Mouse (Mus musculus) midbrain, postnatal 0 days (tissue): ENCODE data around the gene Gm20425. TPM values are rescaled to one million over a fixed set of nuclear protein-coding genes. Genes with fewer than 3 reads are reported as not detected.
A peak's percentile ranks its signal among the peaks of the same experiment; 100 is the strongest.

ENCODE experiments used
- ATAC-seq: fragments of 200-750 bp; cut with Nextera tagmentation; 2 replicates; pipeline ENCODE4 v1.8.0; 2017; ENCODE audit warnings: moderate number of reproducible peaks, mild to moderate bottlenecking, moderate TSS enrichment, moderate library complexity; ENCODE audit not compliant: low FRiP score
- DNase-seq: peaks from one replicate; pipeline ENCODE4 v3.0.0-alpha.2; 2015; ENCODE audit warnings: low spot score
- H3K27ac ChIP-seq: fragments of 300-500 bp; sonication (generic); 2 replicates; pipeline ENCODE4 v1.5.1; 2014; ENCODE audit warnings: low read depth, mild to moderate bottlenecking, low read length, mixed read lengths
- H3K27me3 ChIP-seq: fragments of 300-500 bp; sonication (generic); 2 replicates; pipeline ENCODE4 v1.6.1; 2014; ENCODE audit warnings: low read length, control low read depth, mixed read lengths; ENCODE audit not compliant: insufficient read depth
- H3K36me3 ChIP-seq: fragments of 300-500 bp; sonication (generic); 2 replicates; pipeline ENCODE4 v1.6.1; 2014; ENCODE audit warnings: low read length, control low read depth, mixed read lengths; ENCODE audit not compliant: insufficient read depth
- H3K4me1 ChIP-seq: fragments of 300-500 bp; sonication (generic); 2 replicates; pipeline ENCODE4 v1.6.1; 2014; ENCODE audit warnings: mild to moderate bottlenecking, control low read depth, antibody characterized with exemption, low read length, mixed read lengths; ENCODE audit not compliant: insufficient read depth
- H3K4me2 ChIP-seq: fragments of 300-500 bp; sonication (generic); 2 replicates; pipeline ENCODE4 v1.6.1; 2014; ENCODE audit warnings: low read depth, mild to moderate bottlenecking, low read length, mixed read lengths; ENCODE audit not compliant: poor library complexity, severe bottlenecking
- H3K4me3 ChIP-seq: fragments of 300-500 bp; sonication (generic); 2 replicates; pipeline ENCODE4 v1.5.1; 2014; ENCODE audit warnings: low read depth, mild to moderate bottlenecking, low read length, moderate library complexity
- H3K9ac ChIP-seq: fragments of 300-500 bp; sonication (generic); replicated peaks from 2 replicates; pipeline ENCODE4 v1.6.1; 2014; ENCODE audit warnings: mild to moderate bottlenecking, low read length, moderate library complexity, mixed read lengths; ENCODE audit not compliant: poor library complexity, severe bottlenecking
- H3K9me3 ChIP-seq: fragments of 300-500 bp; sonication (generic); 2 replicates; pipeline ENCODE4 v1.6.1; 2016; ENCODE audit warnings: low read length, control low read depth
- CTCF ChIP-seq: IDR thresholded peaks from 2 replicates; pipeline ENCODE4 v1.5.1; 2016; ENCODE audit warnings: antibody characterized with exemption, mild to moderate bottlenecking
- WGBS: fragments of 180-500 bp; shearing (Covaris S2); extraction: QIAGEN DNeasy Blood & Tissue Kit; methylation state at CpG from one replicate; pipeline ENCODE4 v1.1.7; 2014; 5-methylcytosine and 5-hydroxymethylcytosine counted together
- polyA plus RNA-seq: library from polyadenylated mRNA; unstranded; fragments of >200 nt; fragmentation: Nextera tagmentation; extraction: Ambion mirVana; gene quantifications from 2 replicates; pipeline ENCODE4 v1.2.1, GENCODE M21; 2015
- total RNA-seq: library from RNA; depleted of rRNA; stranded (reverse); fragments of >200 nt; gene quantifications from 2 replicates; pipeline ENCODE4 v1.2.3, GENCODE M21; 2014; rRNA removed

Gm20425 gene
- total and polyA plus RNA-seq, 2 experiments from 2014 or later, result 4.5 TPM; not detected in 1

DNA sequence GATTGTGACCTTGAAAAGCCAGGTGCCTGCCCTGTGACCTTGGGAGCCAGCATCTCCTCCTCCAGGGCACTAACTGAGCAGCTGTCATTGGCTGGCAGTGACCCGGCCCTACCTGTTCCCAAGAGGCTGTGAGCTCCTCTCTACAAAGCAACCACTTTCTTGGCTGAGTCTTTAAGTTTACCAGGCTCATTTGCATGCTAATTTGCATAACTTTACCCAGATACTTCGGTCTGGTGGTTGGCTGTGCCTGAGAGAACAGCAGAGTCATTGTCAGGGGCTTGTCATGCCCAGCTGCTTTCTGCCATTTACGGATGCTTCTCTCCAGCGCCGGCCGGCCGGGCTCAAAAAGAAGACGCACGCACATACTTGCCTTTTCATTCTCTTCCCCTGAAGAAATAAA lies 83.4 kb downstream of the Gm20425 start:
- Histone ChIP-seq H3K4me3 (no peak overlapping the region), H3K4me1 (peaks cover 21% of the 10 kb centered on the region)
- TF ChIP-seq CTCF, result no peak

DNA sequence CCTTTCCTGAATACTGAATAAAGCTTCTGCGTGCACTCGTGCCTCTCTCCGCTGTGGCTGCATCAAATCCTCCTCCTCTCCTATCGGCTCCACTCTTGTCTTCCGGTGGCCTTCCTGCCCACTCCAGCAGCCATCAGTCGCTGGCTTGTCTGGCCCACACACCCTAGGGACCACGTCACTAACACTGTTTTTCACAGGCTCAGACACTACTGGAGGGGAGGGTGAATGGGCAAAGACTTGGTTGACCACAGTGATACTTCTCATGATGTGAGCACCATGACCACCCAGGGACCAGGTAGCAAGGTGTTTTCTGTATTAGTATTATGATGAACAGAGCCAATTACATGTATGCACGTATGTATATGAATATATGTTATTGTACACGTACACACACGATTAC lies 83.8 kb downstream of the Gm20425 start:
- WGBS, result 50% methylated on average over 10 of the region's 10 CpGs
- Histone ChIP-seq H3K4me3 (no peak overlapping the region), H3K4me2 (no peak overlapping the region), H3K9me3 (no peaks in the 10 kb centered on the region), H3K27ac (peak overlapping the region; percentile 62; the same call in 1 of the 2 replicates), H3K4me1 (peaks cover 21% of the 10 kb centered on the region), H3K36me3 (peaks cover 21% of the 10 kb centered on the region; the same call in 1 of the 2 replicates), H3K9ac (no peak overlapping the region), H3K27me3 (no peaks in the 10 kb centered on the region)
- ATAC-seq (no peak), DNase-seq (no peak)
- TF ChIP-seq CTCF, result no peak

More for the DNA sequence above, 83.4 kb downstream of the Gm20425 start:
- H3K27ac ChIP-seq, result peak overlapping the region; percentile 62; the same call in 1 of the 2 replicates
- peaks cover 18% of the 10 kb centered on the region; the same call in 1 of the 2 replicates for H3K36me3 ChIP-seq
- H3K9ac ChIP-seq, result no peak overlapping the region
- H3K9me3 ChIP-seq, result no peaks in the 10 kb centered on the region
- DNase-seq (peak; percentile 76), ATAC-seq (peak; percentile 83)
- 14% methylated on average over 9 of the region's 9 CpGs for WGBS
- H3K27me3 ChIP-seq, result no peaks in the 10 kb centered on the region
- H3K4me2 ChIP-seq, result no peak overlapping the region

DNA sequence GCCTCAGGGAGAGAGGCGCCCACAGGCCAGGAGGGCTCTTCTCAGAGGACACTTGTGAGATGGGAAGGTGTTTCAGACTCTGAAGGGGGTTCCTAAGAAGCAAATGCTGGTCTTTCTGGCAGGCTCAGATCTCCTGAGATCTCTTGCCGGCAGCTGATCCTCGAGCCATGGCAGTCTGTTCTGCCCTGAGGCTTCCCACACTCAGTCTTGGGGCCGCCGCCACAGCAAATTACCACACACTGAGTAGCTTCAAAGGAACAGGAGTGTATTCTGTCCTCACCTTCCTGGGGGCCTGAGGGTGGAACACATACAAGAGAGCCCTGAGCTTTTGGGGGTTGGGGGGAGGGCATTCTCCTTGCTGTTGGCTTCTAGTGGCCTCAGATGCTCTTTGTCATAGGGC lies 84.8 kb downstream of the Gm20425 start:
- H3K4me1 ChIP-seq, result peaks cover 21% of the 10 kb centered on the region
- no peak overlapping the region for H3K4me2 ChIP-seq
- H3K27ac ChIP-seq, result peak overlapping the region; percentile 43
- peak; percentile 47 for DNase-seq
- no peak for ATAC-seq
- 34% methylated on average over 5 of the region's 5 CpGs for WGBS
- H3K36me3 ChIP-seq, result peaks cover 20% of the 10 kb centered on the region; the same call in 1 of the 2 replicates
- H3K9me3 ChIP-seq, result no peaks in the 10 kb centered on the region
- 0 out of 2 replicates have a peak overlapping the region, but pooled peaks have one; percentile 1 for H3K9ac ChIP-seq
- TF ChIP-seq CTCF, result no peak
- H3K4me3 ChIP-seq, result no peak overlapping the region
- H3K27me3 ChIP-seq, result no peaks in the 10 kb centered on the region

DNA sequence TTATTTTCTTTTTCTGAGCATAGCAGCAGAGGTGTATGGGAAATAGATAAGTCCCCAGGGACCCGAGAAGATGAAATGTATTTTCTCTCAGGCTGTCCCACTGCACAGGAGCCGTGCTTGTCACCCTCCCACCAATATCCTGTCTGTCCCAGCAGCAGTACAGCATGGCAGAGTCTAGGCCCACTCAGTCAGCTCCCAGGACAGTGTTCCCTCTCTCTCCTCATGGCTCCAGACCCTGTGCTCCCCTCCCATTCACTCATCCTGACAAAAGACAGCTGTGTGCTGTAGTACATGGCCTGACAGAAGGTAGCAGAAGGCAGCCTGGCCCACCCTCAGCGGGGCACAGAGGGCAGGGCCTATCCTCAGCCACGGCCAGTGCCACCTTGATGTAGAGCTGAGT lies 86.2 kb downstream of the Gm20425 start:
- H3K9ac ChIP-seq, result no peak overlapping the region
- H3K36me3 ChIP-seq, result 0 out of 2 replicates have a peak, but pooled peaks cover 15% of the 10 kb centered on the region
- ATAC-seq (no peak), DNase-seq (no peak)
- no peak overlapping the region for H3K4me3 ChIP-seq
- H3K4me2 ChIP-seq, result no peak overlapping the region
- no peaks in the 10 kb centered on the region for H3K9me3 ChIP-seq
- peaks cover 21% of the 10 kb centered on the region for H3K4me1 ChIP-seq
- no peaks in the 10 kb centered on the region for H3K27me3 ChIP-seq
- 69% methylated on average over 4 of the region's 4 CpGs for WGBS
- no peak for TF ChIP-seq CTCF
- no peak overlapping the region for H3K27ac ChIP-seq

DNA sequence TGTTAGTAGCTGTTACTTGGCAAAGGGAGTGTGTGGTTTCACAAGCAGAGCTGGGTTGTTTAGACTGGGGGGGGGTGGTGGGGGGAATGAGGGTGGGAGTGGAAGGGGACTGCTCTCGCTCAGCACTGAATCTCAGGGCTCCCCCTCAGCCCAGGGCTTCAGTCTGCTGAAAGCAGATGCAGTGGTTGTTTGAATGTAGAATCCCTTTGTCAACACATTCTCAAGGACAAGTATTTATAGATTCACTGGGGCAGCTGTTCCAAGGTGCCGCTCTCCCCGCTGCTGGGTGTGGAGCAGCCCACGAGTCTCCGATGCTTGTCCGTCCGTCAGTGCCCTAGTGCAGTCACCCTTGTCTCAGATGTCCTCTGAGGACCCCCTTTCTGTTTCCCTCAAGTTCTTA lies 88.8 kb downstream of the Gm20425 start:
- Histone ChIP-seq H3K27me3 (no peaks in the 10 kb centered on the region), H3K27ac (no peak overlapping the region), H3K9ac (no peak overlapping the region), H3K9me3 (no peaks in the 10 kb centered on the region), H3K4me3 (no peak overlapping the region), H3K4me2 (no peak overlapping the region), H3K36me3 (0 out of 2 replicates have a peak, but pooled peaks cover 14% of the 10 kb centered on the region), H3K4me1 (peaks cover 12% of the 10 kb centered on the region; the same call in 1 of the 2 replicates)
- WGBS, result 89% methylated on average over 7 of the region's 7 CpGs
- no peak for TF ChIP-seq CTCF
- ATAC-seq (no peak), DNase-seq (no peak)

DNA sequence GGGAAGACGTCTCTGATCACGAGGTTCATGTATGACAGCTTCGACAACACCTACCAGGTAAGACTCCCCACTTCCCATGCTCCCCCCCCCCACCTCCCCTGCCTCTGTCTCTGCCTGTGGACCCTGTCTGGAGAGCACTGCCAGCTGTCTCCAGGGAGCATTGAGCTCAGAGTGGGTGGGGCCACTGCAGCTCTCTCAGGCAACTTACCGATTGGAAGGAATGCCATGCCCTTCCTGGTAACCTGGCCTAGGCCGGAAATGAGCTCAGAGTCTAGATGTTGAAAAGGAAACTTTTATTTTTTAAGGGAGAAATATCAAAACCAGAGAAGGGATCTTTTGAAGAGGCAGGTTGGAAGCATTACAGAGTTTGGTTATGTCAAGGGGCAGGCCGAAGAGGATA lies 89.7 kb downstream of the Gm20425 start:
- H3K4me1 ChIP-seq, result peaks cover 5% of the 10 kb centered on the region; the same call in 1 of the 2 replicates
- ATAC-seq (no peak), DNase-seq (no peak)
- 88% methylated on average over 6 of the region's 6 CpGs for WGBS
- no peak overlapping the region for H3K27ac ChIP-seq
- H3K9ac ChIP-seq, result no peak overlapping the region
- no peak for TF ChIP-seq CTCF
- H3K36me3 ChIP-seq, result 0 out of 2 replicates have a peak, but pooled peaks cover 8% of the 10 kb centered on the region
- no peak overlapping the region for H3K4me3 ChIP-seq
- H3K4me2 ChIP-seq, result no peak overlapping the region
- H3K9me3 ChIP-seq, result no peaks in the 10 kb centered on the region
- H3K27me3 ChIP-seq, result no peaks in the 10 kb centered on the region

Other genes with a start within 250 kb of the Gm20425 start
- gene Slco2a1, start 241.6 kb downstream of the Gm20425 start, total RNA-seq, result 9.3 and 9.9 TPM in 2 replicates
- 4.2 and 4.9 TPM in 2 replicates for gene Slco2a1, start 241.6 kb downstream of the Gm20425 start, polyA plus RNA-seq
- 228 and 249 TPM in 2 replicates for gene Rab6b, start 118.5 kb downstream of the Gm20425 start, total RNA-seq
- gene Rab6b, start 118.5 kb downstream of the Gm20425 start, polyA plus RNA-seq, result 157 and 162 TPM in 2 replicates
- 50.7 and 52.5 TPM in 2 replicates for gene Srprb, start 28.2 kb downstream of the Gm20425 start, total RNA-seq
- 44.5 and 49.7 TPM in 2 replicates for gene Srprb, start 28.2 kb downstream of the Gm20425 start, polyA plus RNA-seq
- gene Trf, start 137 bp upstream of the Gm20425 start, total RNA-seq, result 14.2 and 29.9 TPM in 2 replicates
- gene Trf, start 137 bp upstream of the Gm20425 start, polyA plus RNA-seq, result 22.5 and 22.7 TPM in 2 replicates
- gene 1300017J02Rik, start 74.8 kb upstream of the Gm20425 start, total RNA-seq, result 0.27 TPM in 1 of 2 replicates, not detected in the other
- 0.27 and 0.56 TPM in 2 replicates for gene 1300017J02Rik, start 74.8 kb upstream of the Gm20425 start, polyA plus RNA-seq
- gene Topbp1, start 74.9 kb upstream of the Gm20425 start, total RNA-seq, result 16.9 and 23.8 TPM in 2 replicates
- 10.0 and 11.5 TPM in 2 replicates for gene Topbp1, start 74.9 kb upstream of the Gm20425 start, polyA plus RNA-seq
- 102 and 128 TPM in 2 replicates for gene Cdv3, start 135.5 kb upstream of the Gm20425 start, total RNA-seq
- gene Cdv3, start 135.5 kb upstream of the Gm20425 start, polyA plus RNA-seq, result 84.2 and 87.1 TPM in 2 replicates